Mouse (Mus musculus): Measurements from ENCODE around the gene Doxl2. TPM values are rescaled to one million over a fixed set of nuclear protein-coding genes. Genes with fewer than 3 reads are reported as not detected.

Doxl2 gene
- total RNA-seq, 1 experiment from 2014 or later: not detected

GRCm38 (mm10) chr6:49007981-49008380, 33.2 kb downstream of the Doxl2 start:
- ATAC-seq (replicated peaks; ENCODE audit: insufficient number of reproducible peaks, low FRiP score, low TSS enrichment, poor library complexity, severe bottlenecking): peak; percentile 86

- no peak for ATAC-seq (replicated peaks; ENCODE audit: insufficient number of reproducible peaks, low FRiP score, low TSS enrichment, poor library complexity, severe bottlenecking)
These were observed 33.8 kb downstream of the Doxl2 start for GRCm38 (mm10) chr6:49008420-49009160.

- no peak for ATAC-seq (replicated peaks; ENCODE audit: insufficient number of reproducible peaks, low FRiP score, low TSS enrichment, poor library complexity, severe bottlenecking)
These were observed 34.4 kb downstream of the Doxl2 start for GRCm38 (mm10) chr6:49009161-49009555.

GRCm38 (mm10) chr6:49009665-49010064, 34.9 kb downstream of the Doxl2 start:
- ATAC-seq (replicated peaks; ENCODE audit: insufficient number of reproducible peaks, low FRiP score, low TSS enrichment, poor library complexity, severe bottlenecking): no peak

- no peak for ATAC-seq (replicated peaks; ENCODE audit: insufficient number of reproducible peaks, low FRiP score, low TSS enrichment, poor library complexity, severe bottlenecking)
These were observed 36.4 kb downstream of the Doxl2 start for GRCm38 (mm10) chr6:49011191-49011590.

GRCm38 (mm10) chr6:49013023-49013422, 38.3 kb downstream of the Doxl2 start:
- ATAC-seq (replicated peaks; ENCODE audit: insufficient number of reproducible peaks, low FRiP score, low TSS enrichment, poor library complexity, severe bottlenecking): no peak

GRCm38 (mm10) chr6:49013458-49013857, 38.7 kb downstream of the Doxl2 start:
- no peak for ATAC-seq (replicated peaks; ENCODE audit: insufficient number of reproducible peaks, low FRiP score, low TSS enrichment, poor library complexity, severe bottlenecking)

- ATAC-seq (replicated peaks; ENCODE audit: insufficient number of reproducible peaks, low FRiP score, low TSS enrichment, poor library complexity, severe bottlenecking): no peak
These were observed 42.4 kb downstream of the Doxl2 start for GRCm38 (mm10) chr6:49017150-49017549.

GRCm38 (mm10) chr6:49019341-49019740, 44.6 kb downstream of the Doxl2 start:
- ATAC-seq (replicated peaks; ENCODE audit: insufficient number of reproducible peaks, low FRiP score, low TSS enrichment, poor library complexity, severe bottlenecking): no peak

GRCm38 (mm10) chr6:49021141-49022012, 46.6 kb downstream of the Doxl2 start:
- 0 out of 2 replicates have a peak, but pooled peaks have one; percentile 37 for ATAC-seq (replicated peaks; ENCODE audit: insufficient number of reproducible peaks, low FRiP score, low TSS enrichment, poor library complexity, severe bottlenecking)

- ATAC-seq (replicated peaks; ENCODE audit: insufficient number of reproducible peaks, low FRiP score, low TSS enrichment, poor library complexity, severe bottlenecking): no peak
These were observed 47.6 kb downstream of the Doxl2 start for GRCm38 (mm10) chr6:49022384-49022783.

- no peak for ATAC-seq (replicated peaks; ENCODE audit: insufficient number of reproducible peaks, low FRiP score, low TSS enrichment, poor library complexity, severe bottlenecking)
These were observed 48.6 kb downstream of the Doxl2 start for GRCm38 (mm10) chr6:49023315-49023714.

GRCm38 (mm10) chr6:49025290-49025689, 50.5 kb downstream of the Doxl2 start:
- no peak for ATAC-seq (replicated peaks; ENCODE audit: insufficient number of reproducible peaks, low FRiP score, low TSS enrichment, poor library complexity, severe bottlenecking)

- ATAC-seq (replicated peaks; ENCODE audit: insufficient number of reproducible peaks, low FRiP score, low TSS enrichment, poor library complexity, severe bottlenecking): peak; percentile 54
These were observed 51.7 kb downstream of the Doxl2 start for GRCm38 (mm10) chr6:49026496-49026895.

GRCm38 (mm10) chr6:49028019-49028418, 53.3 kb downstream of the Doxl2 start:
- ATAC-seq (replicated peaks; ENCODE audit: insufficient number of reproducible peaks, low FRiP score, low TSS enrichment, poor library complexity, severe bottlenecking): no peak

Other genes starting within 250 kb of the Doxl2 start
- gene Gimap1, start 235.9 kb upstream of the Doxl2 start, total RNA-seq (2017): 99.2 to 313 TPM (median 123 TPM) in 3 replicates
- gene Gimap5, start 228.8 kb upstream of the Doxl2 start, total RNA-seq (2017): 91.7 to 178 TPM (median 113 TPM) in 3 replicates
- gene Gimap3, start 204.1 kb upstream of the Doxl2 start, total RNA-seq (2017): 92.2 to 334 TPM (median 99.5 TPM) in 3 replicates
- 2.7 to 9.7 TPM (median 4.4 TPM) in 3 replicates for gene Tmem176a, start 134.0 kb upstream of the Doxl2 start, total RNA-seq (2017)
- gene Tmem176b, start 133.5 kb upstream of the Doxl2 start, total RNA-seq (2017): 19.1 to 28.4 TPM (median 27.7 TPM) in 3 replicates
- not detected in 3 replicates for gene Aoc1, start 102.1 kb upstream of the Doxl2 start, total RNA-seq (2017)
- not detected in 3 replicates for gene 1600015I10Rik, start 45.1 kb upstream of the Doxl2 start, total RNA-seq (2017)
- gene Svs1, start 11.9 kb downstream of the Doxl2 start, total RNA-seq (2017): not detected in 3 replicates
- 0.68 TPM in 1 of 3 replicates, not detected in the others for gene Gpnmb, start 61.6 kb downstream of the Doxl2 start, total RNA-seq (2017)
- gene Malsu1, start 98.8 kb downstream of the Doxl2 start, total RNA-seq (2017): 35.9 to 63.9 TPM (median 48.0 TPM) in 3 replicates
- gene Igf2bp3, start 240.0 kb downstream of the Doxl2 start, total RNA-seq (2017): 0.19 to 0.29 TPM in 2 of 3 replicates, not detected in the other